Mouse (Mus musculus) embryonic facial prominence, embryonic 14.5 days (tissue): Measurements from ENCODE around the gene Nap1l5. TPM values are rescaled to one million over a fixed set of nuclear protein-coding genes. Genes with fewer than 3 reads are reported as not detected.

ENCODE experiments used
- polyA plus RNA-seq: library from polyadenylated mRNA; unstranded; fragments of >200 nt; fragmentation: Nextera tagmentation; extraction: Ambion mirVana; gene quantifications from 2 replicates; pipeline ENCODE4 v1.2.1, GENCODE M21; 2014

Gene Nap1l5
- polyA plus RNA-seq, 1 experiment from 2014 or later, result 5.9 TPM

Other genes with a start within 250 kb of the Nap1l5 start
- 10.4 and 13.8 TPM in 2 replicates for gene Herc3, start 75.6 kb downstream of the Nap1l5 start, polyA plus RNA-seq
- gene Fam13a, start 117.5 kb upstream of the Nap1l5 start, polyA plus RNA-seq, result 8.2 and 10.1 TPM in 2 replicates